Mouse (Mus musculus) small intestine, adult 2 months (tissue): ENCODE data around the gene Gm20388. TPM values are rescaled to one million over a fixed set of nuclear protein-coding genes. Genes with fewer than 3 reads are reported as not detected.

Experiments
- H3K27ac ChIP-seq: fragments of 200-500 bp; 2 replicates; pipeline ENCODE4 v1.5.1; 2012; ENCODE audit warnings: low read depth, low read length, control low read depth, inconsistent platforms; ENCODE audit not compliant: insufficient read depth
- H3K27me3 ChIP-seq: fragments of 200-500 bp; 2 replicates; pipeline ENCODE4 v1.6.1; 2012; ENCODE audit warnings: mild to moderate bottlenecking, moderate library complexity, low read length, inconsistent platforms; ENCODE audit not compliant: control insufficient read depth, insufficient read depth
- H3K36me3 ChIP-seq: fragments of 200-500 bp; 2 replicates; pipeline ENCODE4 v1.6.1; 2012; ENCODE audit warnings: mild to moderate bottlenecking, low read length, control low read depth, inconsistent platforms; ENCODE audit not compliant: control insufficient read depth, insufficient read depth
- H3K4me1 ChIP-seq: fragments of 200-500 bp; 2 replicates; pipeline ENCODE4 v1.6.1; 2012; ENCODE audit warnings: low read length, inconsistent platforms, mixed read lengths; ENCODE audit not compliant: control insufficient read depth, insufficient read depth, insufficient read length
- H3K4me3 ChIP-seq: fragments of 200-500 bp; 2 replicates; pipeline ENCODE4 v1.5.1; 2012; ENCODE audit warnings: low read depth, mild to moderate bottlenecking, control low read depth, inconsistent platforms, low read length, moderate library complexity
- CTCF ChIP-seq: fragments of 200-500 bp; IDR thresholded peaks from 2 replicates; pipeline ENCODE4 v1.5.1; 2012; ENCODE audit warnings: low read depth, mild to moderate bottlenecking, control low read depth, inconsistent platforms, low read length, moderate library complexity, mixed read lengths; ENCODE audit not compliant: insufficient replicate concordance, insufficient read length; ENCODE audit errors: extremely low read depth
- POLR2A ChIP-seq: fragments of 200-500 bp; IDR thresholded peaks from 2 replicates; pipeline ENCODE4 v1.6.1; 2012; ENCODE audit warnings: low read depth, mild to moderate bottlenecking, control low read depth, inconsistent platforms, low read length, moderate library complexity
- WGBS: fragments of 180-500 bp; shearing (Covaris S2); methylation state at CpG from one replicate; pipeline ENCODE4 v1.1.7; 2018; 5-methylcytosine and 5-hydroxymethylcytosine counted together
- polyA plus RNA-seq: library from polyadenylated mRNA; depleted of rRNA; stranded (reverse); fragments of >200 nt; gene quantifications from 2 replicates; pipeline ENCODE4 v1.2.3, GENCODE M21; 2012

Gm20388 gene
- polyA plus RNA-seq, 1 experiment: 37.3 TPM

DNA sequence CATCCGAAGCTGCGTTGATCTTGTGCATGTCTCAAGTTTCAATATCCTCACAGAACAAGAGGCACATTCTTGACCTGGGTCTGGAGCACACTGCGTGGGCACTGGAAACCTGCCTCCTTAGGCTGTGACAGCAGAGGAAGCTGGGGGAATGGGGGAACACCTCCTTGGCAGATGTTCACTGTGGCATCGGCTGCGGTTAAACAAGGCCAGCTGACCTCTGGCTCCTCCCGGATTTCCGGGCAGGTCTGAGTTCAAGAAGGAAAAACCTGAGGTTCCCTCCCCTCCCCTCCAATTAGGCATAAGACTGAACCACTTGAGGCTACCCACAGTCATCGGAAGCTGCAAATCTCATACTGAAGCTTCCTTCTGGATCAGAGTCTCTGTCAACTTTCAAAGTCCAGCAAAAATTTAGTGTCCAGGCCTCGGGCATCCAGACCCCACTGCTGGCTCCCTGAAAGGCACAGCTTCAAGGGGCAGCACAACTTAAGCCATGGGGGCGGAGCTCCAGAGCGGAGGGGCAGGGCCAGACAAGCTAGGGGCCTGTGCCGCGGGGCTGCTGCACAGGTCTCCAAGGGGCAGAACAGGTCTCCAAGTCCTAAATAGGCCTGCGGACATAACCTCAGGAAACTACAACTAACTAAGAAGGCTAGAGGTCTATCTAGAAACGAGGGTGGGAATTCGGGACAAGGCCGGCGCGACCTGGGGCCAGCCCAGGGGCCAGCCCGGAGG is 2370.1 kb downstream of the Gm20388 start:
- H3K27me3 ChIP-seq: no peaks in the 10 kb centered on the region
- H3K4me1 ChIP-seq: peaks cover 28% of the 10 kb centered on the region
- TF ChIP-seq CTCF (no peak), POLR2A (no peak)
- H3K27ac ChIP-seq: peak overlapping the region; percentile 59
- no peaks in the 10 kb centered on the region for H3K36me3 ChIP-seq
- 10% methylated on average over 20 of the region's 20 CpGs for WGBS
- peak overlapping the region; percentile 61 for H3K4me3 ChIP-seq

DNA sequence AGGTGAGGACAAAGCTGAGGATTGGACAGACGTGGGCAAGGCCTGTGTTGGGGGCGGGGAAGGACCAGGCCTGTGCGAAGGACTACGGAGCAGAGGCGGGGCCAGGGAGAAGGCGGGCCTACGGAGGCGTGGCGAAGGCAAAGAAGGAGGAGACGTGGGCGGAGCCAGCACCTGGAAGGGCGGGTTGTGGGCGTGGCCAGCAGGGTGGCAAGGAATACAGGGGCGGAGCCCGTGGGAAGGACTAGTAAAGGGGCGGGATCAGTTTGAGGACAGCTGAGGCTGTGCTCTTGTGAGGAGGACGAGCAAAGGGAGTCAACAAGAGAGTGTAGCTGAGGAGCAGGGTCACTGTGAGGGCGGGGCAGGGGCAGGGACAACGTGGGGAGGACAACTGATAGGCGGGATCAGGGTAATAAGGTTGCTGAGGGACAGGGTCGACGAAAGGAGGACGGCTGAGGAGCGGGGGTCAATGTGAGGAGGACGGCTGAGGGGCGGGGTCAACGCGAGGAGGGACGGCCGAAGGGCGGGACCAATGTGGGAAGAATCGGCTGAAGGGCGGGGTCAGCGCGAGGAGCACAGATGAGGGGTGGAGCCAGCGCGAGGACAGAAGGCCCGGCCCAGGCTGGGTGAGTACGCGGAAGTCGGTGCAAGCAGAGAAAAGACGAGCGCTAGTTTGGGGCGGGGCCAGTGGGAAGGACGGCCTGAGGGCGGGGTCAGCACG is 2370.8 kb downstream of the Gm20388 start:
- Histone ChIP-seq H3K36me3 (no peaks in the 10 kb centered on the region), H3K27ac (peak overlapping the region; percentile 70), H3K4me1 (peaks cover 32% of the 10 kb centered on the region), H3K27me3 (no peaks in the 10 kb centered on the region), H3K4me3 (peak overlapping the region; percentile 67)
- WGBS: under 1% methylated on average over 47 of the region's 47 CpGs
- no peak for TF ChIP-seq CTCF
- TF ChIP-seq POLR2A: no peak

DNA sequence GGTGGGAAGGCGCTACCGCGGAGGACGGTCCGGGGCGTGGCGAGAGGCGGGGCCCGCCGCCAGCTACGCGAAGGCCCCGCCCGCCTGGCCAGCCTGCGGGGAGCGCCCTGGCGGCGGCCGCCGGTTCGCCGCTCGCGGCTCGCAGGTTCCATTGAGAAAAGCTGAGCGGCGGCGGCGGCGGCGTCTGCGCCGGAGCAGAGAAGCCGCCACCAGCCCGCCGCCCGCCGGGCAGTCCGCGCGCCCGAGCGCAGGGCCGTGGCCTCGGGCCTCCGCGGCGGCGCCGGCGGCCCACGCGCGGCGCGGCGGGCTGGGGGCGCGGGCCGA is 2371.4 kb downstream of the Gm20388 start, which contains the start of gene Zfpm1:
TSS of gene Zfpm1 (plus strand) at position 107 of the 324 bp plus-strand sequence.
- no peaks in the 10 kb centered on the region for H3K36me3 ChIP-seq
- 8% methylated on average over 59 of the region's 60 CpGs for WGBS
- TF ChIP-seq POLR2A (peak; percentile 41; the same call in 1 of the 2 replicates), CTCF (no peak)
- no peaks in the 10 kb centered on the region for H3K27me3 ChIP-seq
- H3K4me1 ChIP-seq: peaks cover 34% of the 10 kb centered on the region
- H3K27ac ChIP-seq: peak within 1 kb of the TSS; percentile 70
- H3K4me3 ChIP-seq: peak within 1 kb of the TSS; percentile 85

DNA sequence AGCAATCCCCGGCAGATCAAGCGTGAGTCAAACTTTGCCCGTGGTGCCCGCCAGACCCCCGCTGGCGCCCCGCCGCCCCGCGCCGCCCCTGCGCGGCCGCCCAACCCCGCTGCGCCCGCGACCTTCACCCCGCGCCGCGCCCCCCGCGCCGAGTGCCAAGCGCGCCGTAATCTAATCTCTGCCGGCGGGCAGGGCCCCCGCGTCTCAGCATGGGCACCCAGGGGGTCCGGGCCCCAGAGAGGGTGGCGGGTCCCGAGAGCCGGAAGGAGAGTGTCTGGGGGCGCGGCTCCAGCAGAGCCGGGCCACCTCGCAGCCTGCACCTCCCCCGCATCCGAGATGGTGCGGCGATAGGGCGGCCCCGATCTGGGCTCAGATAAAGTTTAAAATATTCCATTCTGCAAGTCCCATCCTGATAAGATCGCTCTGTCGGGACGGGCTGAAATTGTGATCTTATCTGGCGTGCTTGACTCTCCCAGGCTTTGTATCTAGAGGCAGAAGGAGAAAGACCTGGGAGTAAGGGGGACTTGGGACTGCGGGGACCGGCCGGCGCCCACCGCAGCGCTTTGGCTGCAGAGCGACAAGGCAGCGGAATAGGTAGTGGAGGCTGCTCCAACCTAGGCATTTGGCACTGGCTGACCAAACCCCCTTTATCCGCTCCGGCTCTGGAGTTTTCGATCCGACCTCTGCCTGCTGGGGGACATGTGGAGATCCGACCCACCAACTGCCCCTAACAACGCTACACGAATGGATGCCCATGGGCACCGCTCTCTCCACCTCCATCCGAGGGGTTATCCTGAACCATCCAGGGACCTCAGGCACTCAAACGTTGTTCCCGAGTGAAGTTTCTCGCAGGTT is 2372.1 kb downstream of the Gm20388 start:
- Histone ChIP-seq H3K36me3 (no peaks in the 10 kb centered on the region), H3K4me1 (peaks cover 30% of the 10 kb centered on the region), H3K4me3 (peak overlapping the region; percentile 85), H3K27me3 (no peaks in the 10 kb centered on the region), H3K27ac (peak overlapping the region; percentile 61)
- under 1% methylated on average over 70 of the region's 70 CpGs for WGBS
- TF ChIP-seq CTCF (no peak), POLR2A (no peak)

DNA sequence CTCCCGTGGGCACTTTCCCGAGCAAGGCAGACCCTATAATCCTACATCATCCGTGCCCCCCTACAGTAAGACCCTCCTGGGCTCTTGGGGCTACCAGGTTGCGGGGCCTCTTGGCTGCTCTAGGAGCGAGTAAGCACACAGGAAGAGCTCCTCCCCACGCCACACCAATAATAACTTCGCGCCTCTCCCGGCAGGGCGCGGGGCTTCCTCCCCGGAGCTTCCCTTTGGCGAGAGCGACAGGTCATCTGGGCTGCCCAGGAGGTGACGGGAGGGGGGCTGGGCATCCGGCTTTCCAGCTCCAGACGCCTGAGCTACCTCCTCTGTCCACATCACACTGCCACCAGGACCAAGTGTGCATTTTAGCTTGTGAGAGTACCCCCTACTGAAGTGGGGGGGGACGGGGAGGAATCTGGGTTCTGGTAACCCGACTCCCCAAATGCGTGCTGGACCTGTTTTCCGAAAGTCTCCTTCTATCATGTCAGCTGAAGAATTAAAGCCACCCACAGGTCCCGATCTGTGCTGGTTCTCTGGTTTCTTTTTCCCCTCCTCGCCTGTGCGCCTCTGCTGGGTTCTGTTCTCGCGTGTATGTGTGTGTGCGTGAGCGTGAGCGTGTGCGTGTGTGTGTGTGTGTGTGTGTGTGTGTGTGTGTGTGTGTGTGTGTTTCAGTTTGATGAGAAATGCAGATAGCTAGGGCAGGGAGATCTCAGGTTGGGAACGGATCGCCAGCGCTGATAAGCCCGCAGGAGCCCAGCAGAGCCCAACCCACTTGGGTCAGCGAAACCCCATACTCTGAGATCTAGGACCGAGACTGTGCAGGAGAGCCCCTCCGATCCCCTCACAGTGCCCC is 2372.9 kb downstream of the Gm20388 start:
- Histone ChIP-seq H3K36me3 (no peaks in the 10 kb centered on the region), H3K4me1 (peaks cover 31% of the 10 kb centered on the region), H3K4me3 (peak overlapping the region; percentile 85), H3K27me3 (no peaks in the 10 kb centered on the region), H3K27ac (peak overlapping the region; percentile 61)
- TF ChIP-seq CTCF (peak; percentile 25; the same call in 1 of the 2 replicates), POLR2A (peak; percentile 30; the same call in 1 of the 2 replicates)
- WGBS: under 1% methylated on average over 37 of the region's 37 CpGs

DNA sequence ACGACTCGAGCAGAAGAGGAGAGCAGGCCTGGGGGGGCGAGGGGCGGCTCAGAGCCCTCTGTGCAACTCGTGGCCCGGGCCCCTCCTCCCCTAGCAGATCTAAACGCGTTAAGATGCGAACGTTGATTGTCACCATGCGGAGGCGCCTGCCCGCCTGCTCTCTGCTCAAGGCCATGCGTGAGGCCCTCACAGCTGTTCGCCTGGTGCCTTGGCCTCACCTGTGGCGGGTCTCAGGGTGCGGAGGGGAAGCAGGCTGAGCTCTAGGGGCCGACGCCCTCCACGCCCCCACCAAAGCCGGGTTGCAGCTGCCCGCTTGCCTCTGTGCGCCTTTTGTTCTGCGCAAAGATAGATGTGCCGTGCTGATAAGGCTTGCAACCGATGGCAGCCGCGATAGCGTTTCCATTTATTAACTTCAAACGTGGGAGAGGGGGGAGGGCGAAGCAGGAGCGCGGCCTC is 2373.6 kb downstream of the Gm20388 start:
- under 1% methylated on average over 33 of the region's 33 CpGs for WGBS
- Histone ChIP-seq H3K27ac (peak overlapping the region; percentile 61), H3K36me3 (no peaks in the 10 kb centered on the region), H3K27me3 (no peaks in the 10 kb centered on the region), H3K4me3 (peak overlapping the region; percentile 85), H3K4me1 (peaks cover 31% of the 10 kb centered on the region)
- TF ChIP-seq POLR2A: no peak
- no peak for TF ChIP-seq CTCF
